Mouse (Mus musculus): ENCODE data around the gene Slc35d3. TPM values are rescaled to one million over a fixed set of nuclear protein-coding genes. Genes with fewer than 3 reads are reported as not detected.

The Slc35d3 gene
- polyA plus RNA-seq, 1 experiment from 2014 or later, result 2.8 TPM

DNA sequence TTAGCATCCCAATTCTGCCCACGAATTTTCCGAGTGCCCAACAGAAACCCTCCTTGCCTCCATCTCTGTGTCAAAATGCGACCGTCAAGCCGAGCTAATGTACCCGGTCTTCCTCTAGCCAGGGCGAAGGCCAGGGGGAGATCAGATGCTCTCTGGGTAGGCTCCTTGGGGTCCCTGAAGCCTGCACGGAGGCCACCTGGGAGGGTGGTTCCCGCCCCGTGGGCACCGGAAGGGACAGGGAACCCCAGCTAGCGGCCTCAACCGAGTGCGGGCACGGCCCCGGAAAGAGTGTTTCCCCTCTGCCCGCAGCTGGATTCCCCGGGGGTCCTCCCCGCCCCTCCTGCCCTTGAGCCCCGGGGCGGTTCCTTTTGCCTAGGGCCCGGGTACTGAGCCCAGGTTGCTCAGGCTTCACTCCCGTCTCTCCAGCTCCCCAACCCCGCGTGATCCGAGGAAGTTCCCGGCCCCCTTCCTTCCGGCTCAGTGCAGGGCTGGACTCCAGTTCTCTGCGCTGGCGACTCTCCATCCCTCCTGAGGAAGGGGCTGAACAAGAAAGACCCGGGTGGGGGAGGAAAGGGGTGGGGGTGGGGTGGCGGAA is 1.4 kb downstream of the Slc35d3 start:
- Histone ChIP-seq H3K9ac (replicated peaks; ENCODE audit: low read depth, low read length) (peak overlapping the region; percentile 50; the same call in 1 of the 2 replicates), H3K27ac (ENCODE audit: low read depth, low read length) (no peak overlapping the region), H3K4me3 (ENCODE audit: low read depth, low read length) (peak overlapping the region; percentile 59), H3K9me3 (ENCODE audit: control insufficient read depth, low read length) (no peaks in the 10 kb centered on the region), H3K27me3 (ENCODE audit: control insufficient read depth, insufficient read depth, low read length) (peaks cover 46% of the 10 kb centered on the region), H3K36me3 (ENCODE audit: control insufficient read depth, insufficient read depth, low read length) (no peaks in the 10 kb centered on the region), H3K4me2 (ENCODE audit: low read depth, low read length) (peak overlapping the region; percentile 100), H3K4me1 (ENCODE audit: control insufficient read depth, insufficient read depth, low read length) (peaks cover 21% of the 10 kb centered on the region; the same call in 1 of the 2 replicates)
- 1% methylated on average over 31 of the region's 32 CpGs for WGBS
- peak; percentile 57 for ATAC-seq (ENCODE audit: low read depth)

DNA sequence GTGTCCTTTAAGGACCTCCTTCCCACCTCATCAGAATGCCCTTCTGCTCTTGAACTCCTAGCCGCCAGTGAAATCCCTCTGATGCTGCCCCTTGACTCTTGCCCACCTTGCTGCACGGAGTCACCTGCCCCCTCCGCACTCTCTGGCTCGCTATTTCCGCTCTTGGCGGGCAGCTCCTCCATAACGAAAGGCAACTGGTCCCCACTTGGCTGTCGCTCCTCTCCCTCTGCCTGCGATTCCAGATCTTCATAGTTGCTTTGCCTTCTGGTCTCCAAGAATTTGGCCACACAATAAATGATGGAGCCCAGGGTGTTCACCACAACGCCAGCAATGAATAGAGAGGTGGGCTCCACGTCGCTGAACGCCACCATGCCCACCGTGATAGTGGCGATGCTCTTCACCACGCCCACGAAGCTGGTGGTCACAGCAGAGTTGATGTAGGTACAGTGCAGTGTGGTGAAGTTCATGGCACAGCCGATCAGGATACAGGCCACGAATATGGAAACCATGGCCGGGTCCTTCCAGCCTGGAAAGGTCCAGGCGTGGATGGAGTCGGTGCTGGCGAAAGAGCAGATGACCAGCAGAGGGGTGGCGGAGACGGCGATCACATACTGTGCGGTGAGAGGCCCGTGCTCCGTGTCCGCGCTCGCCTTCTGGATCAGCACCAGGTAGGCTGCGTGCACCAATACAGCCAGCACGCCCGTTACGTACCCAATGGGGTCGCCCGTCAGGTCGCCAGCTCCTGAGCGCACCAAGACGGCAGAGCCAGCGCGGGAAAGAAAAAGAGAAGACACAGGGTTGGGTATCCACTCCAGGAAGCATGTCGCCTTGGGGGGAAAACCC is 2.1 kb downstream of the Slc35d3 start:
- Histone ChIP-seq H3K9me3 (ENCODE audit: control insufficient read depth, low read length) (no peaks in the 10 kb centered on the region), H3K27ac (ENCODE audit: low read depth, low read length) (no peak overlapping the region), H3K36me3 (ENCODE audit: control insufficient read depth, insufficient read depth, low read length) (no peaks in the 10 kb centered on the region), H3K9ac (replicated peaks; ENCODE audit: low read depth, low read length) (no peak overlapping the region), H3K27me3 (ENCODE audit: control insufficient read depth, insufficient read depth, low read length) (peaks cover 46% of the 10 kb centered on the region), H3K4me3 (ENCODE audit: low read depth, low read length) (peak overlapping the region; percentile 59), H3K4me1 (ENCODE audit: control insufficient read depth, insufficient read depth, low read length) (peaks cover 21% of the 10 kb centered on the region; the same call in 1 of the 2 replicates), H3K4me2 (ENCODE audit: low read depth, low read length) (peak overlapping the region; percentile 100)
- ATAC-seq (ENCODE audit: low read depth), result no peak
- WGBS, result 6% methylated on average over 44 of the region's 44 CpGs

DNA sequence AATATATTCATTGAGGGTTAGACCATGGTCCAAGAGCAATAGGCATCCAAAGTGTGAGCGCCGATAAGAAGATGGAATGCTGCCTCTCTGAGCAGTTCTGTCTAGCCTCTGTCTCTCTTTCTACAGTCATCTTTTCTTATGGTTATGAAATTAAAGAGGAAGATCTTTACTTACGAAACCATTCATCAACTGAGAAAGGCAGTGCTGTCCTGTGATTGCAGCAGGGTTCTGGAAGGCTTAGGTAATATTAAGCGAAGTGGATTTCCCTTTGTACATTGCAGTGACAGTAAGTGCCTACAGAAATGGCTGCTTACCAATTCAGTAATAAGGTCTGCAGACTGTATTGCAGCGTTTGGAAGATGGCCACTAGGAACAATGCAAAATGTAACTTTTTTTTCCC is 11.4 kb downstream of the Slc35d3 start:
- no peak overlapping the region for H3K27ac ChIP-seq (ENCODE audit: low read depth, low read length)
- WGBS, result 91% methylated on average over 5 of the region's 5 CpGs
- no peaks in the 10 kb centered on the region for H3K4me1 ChIP-seq (ENCODE audit: control insufficient read depth, insufficient read depth, low read length)
- no peak overlapping the region for H3K4me2 ChIP-seq (ENCODE audit: low read depth, low read length)
- H3K36me3 ChIP-seq (ENCODE audit: control insufficient read depth, insufficient read depth, low read length), result no peaks in the 10 kb centered on the region
- no peak overlapping the region for H3K9ac ChIP-seq (replicated peaks; ENCODE audit: low read depth, low read length)
- no peaks in the 10 kb centered on the region for H3K9me3 ChIP-seq (ENCODE audit: control insufficient read depth, low read length)
- H3K27me3 ChIP-seq (ENCODE audit: control insufficient read depth, insufficient read depth, low read length), result no peaks in the 10 kb centered on the region
- ATAC-seq (ENCODE audit: low read depth), result no peak
- no peak overlapping the region for H3K4me3 ChIP-seq (ENCODE audit: low read depth, low read length)

DNA sequence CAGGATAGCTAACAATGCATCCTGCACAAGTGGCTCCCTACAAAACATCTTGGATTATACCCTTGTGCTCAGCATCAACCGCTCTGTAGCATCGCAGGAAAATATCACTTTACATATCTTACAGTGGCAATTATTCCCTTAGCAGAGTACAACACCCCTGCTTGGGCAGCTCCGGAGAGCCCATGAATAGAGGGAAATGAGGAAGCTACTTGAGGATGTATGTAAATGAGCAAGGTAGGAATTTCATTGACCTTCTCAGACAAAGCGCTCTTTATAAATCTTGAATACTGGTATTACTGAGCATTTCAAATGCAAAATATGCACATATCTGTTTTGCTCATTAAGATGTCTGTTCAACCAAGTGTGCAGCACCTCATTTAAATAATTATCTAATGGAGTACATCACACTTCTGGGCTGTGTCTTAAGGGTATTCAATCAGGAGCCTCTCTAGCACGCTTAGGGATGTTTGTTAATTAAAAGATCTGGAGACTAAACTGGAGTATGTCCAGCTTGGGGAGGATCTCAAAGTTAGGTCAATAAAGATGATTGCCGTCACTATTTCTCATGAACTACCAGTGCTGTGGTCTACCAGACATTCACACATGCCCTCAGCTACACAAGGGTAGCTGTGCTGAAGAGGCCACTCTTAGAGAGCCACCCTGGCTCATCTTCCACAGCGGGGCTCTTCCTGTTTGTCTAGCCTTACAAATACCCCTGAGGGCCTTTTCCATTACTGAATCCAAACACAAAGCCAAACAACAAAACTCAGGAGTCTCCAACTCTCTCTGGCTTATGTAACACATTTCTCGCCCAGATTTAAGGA is 15.2 kb downstream of the Slc35d3 start:
- Histone ChIP-seq H3K36me3 (ENCODE audit: control insufficient read depth, insufficient read depth, low read length) (no peaks in the 10 kb centered on the region), H3K4me3 (ENCODE audit: low read depth, low read length) (no peak overlapping the region), H3K27ac (ENCODE audit: low read depth, low read length) (no peak overlapping the region), H3K4me2 (ENCODE audit: low read depth, low read length) (no peak overlapping the region), H3K4me1 (ENCODE audit: control insufficient read depth, insufficient read depth, low read length) (no peaks in the 10 kb centered on the region), H3K9me3 (ENCODE audit: control insufficient read depth, low read length) (no peaks in the 10 kb centered on the region), H3K9ac (replicated peaks; ENCODE audit: low read depth, low read length) (no peak overlapping the region), H3K27me3 (ENCODE audit: control insufficient read depth, insufficient read depth, low read length) (no peaks in the 10 kb centered on the region)
- whole genome bisulfite sequencing, result 70% methylated on average over 8 of the region's 8 CpGs
- ATAC-seq (ENCODE audit: low read depth), result peak; percentile 14; the same call in 1 of the 2 replicates

DNA sequence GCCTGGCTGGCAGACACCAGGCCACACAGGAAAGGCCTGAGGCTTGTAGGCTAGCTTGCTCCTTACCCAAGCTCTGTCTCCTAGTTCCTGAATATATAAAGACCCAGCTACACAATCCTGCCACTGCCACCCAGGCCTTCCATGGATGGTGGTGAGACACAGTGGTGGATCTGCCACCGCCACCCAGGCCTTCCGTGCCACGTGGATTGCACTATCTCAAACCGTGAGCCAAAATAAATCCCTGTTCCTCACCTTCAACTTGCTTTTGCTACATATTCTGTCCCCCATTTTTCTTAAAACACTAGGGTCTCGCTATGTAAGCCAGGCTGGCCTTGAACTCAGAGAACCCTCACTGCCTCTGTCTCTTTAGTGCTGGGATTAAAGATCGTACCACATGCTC is 17.0 kb downstream of the Slc35d3 start:
- Histone ChIP-seq H3K27ac (ENCODE audit: low read depth, low read length) (no peak overlapping the region), H3K9me3 (ENCODE audit: control insufficient read depth, low read length) (no peaks in the 10 kb centered on the region), H3K4me2 (ENCODE audit: low read depth, low read length) (no peak overlapping the region), H3K27me3 (ENCODE audit: control insufficient read depth, insufficient read depth, low read length) (no peaks in the 10 kb centered on the region), H3K4me3 (ENCODE audit: low read depth, low read length) (no peak overlapping the region), H3K4me1 (ENCODE audit: control insufficient read depth, insufficient read depth, low read length) (no peaks in the 10 kb centered on the region), H3K36me3 (ENCODE audit: control insufficient read depth, insufficient read depth, low read length) (no peaks in the 10 kb centered on the region), H3K9ac (replicated peaks; ENCODE audit: low read depth, low read length) (no peak overlapping the region)
- ATAC-seq (ENCODE audit: low read depth), result no peak
- WGBS, result 99% methylated on average over 6 of the region's 6 CpGs

DNA sequence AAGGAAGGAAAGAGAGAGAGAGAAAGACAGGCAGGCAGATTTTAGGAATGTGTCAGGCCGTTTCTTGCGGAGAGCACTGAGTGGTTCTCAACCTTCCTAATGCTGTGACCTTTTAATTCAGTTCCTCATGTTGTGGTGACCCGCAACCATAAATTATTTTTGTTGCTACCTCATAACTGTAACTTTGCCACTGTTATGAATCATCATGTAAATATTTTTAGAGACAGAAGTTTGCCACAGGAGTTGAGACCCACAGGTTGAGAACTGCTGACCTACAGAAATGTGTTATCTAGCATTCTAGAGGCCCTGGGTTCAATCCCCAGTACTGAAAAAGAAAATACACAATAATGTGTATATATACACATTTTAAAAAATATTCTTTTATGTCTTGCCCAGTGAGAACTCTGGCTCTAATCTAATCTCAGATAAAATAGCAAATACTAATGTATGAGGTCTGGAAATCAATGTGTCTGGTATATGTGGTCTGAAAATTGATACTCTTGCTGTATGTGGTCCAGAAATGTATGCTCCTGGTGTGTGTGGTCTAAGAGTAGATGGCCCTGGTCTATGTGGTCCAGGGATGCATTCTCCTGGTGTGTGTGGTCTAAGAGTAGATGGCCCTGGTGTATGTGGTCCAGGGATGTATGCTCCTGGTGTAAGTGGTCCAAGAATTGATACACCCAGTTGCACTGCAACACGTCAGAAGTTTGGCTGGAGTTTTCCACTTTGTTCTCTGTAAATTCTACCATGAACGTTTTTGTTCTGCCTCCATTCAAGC is 20.0 kb downstream of the Slc35d3 start:
- H3K4me3 ChIP-seq (ENCODE audit: low read depth, low read length), result no peak overlapping the region
- no peak for ATAC-seq (ENCODE audit: low read depth)
- no peak overlapping the region for H3K9ac ChIP-seq (replicated peaks; ENCODE audit: low read depth, low read length)
- H3K27ac ChIP-seq (ENCODE audit: low read depth, low read length), result no peak overlapping the region
- H3K9me3 ChIP-seq (ENCODE audit: control insufficient read depth, low read length), result no peaks in the 10 kb centered on the region
- H3K4me1 ChIP-seq (ENCODE audit: control insufficient read depth, insufficient read depth, low read length), result no peaks in the 10 kb centered on the region
- WGBS, result 87% methylated on average over 5 of the region's 5 CpGs
- no peaks in the 10 kb centered on the region for H3K36me3 ChIP-seq (ENCODE audit: control insufficient read depth, insufficient read depth, low read length)
- H3K4me2 ChIP-seq (ENCODE audit: low read depth, low read length), result no peak overlapping the region
- H3K27me3 ChIP-seq (ENCODE audit: control insufficient read depth, insufficient read depth, low read length), result no peaks in the 10 kb centered on the region

DNA sequence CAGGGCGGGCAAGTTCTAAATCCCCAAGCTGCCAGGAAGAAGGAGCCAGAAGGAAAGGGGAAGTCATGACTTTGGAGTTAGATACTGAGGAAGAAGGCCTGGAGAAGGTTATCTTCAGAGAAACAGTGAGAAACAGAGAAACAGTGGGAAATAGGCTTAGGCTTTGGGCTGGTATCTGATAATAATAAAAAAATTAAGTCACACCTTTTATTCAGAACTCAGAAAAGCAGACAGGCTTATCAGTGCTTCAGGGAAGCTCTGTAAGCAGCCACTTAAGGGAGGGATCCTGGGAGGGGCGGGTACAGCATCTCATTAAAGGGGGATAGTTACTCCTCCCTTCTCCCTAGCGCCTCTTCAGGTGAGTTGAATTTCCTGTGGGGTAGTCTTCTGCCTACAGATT is 30.3 kb downstream of the Slc35d3 start:
- Histone ChIP-seq H3K4me1 (ENCODE audit: control insufficient read depth, insufficient read depth, low read length) (no peaks in the 10 kb centered on the region), H3K4me3 (ENCODE audit: low read depth, low read length) (no peak overlapping the region), H3K27ac (ENCODE audit: low read depth, low read length) (no peak overlapping the region), H3K9ac (replicated peaks; ENCODE audit: low read depth, low read length) (no peak overlapping the region), H3K36me3 (ENCODE audit: control insufficient read depth, insufficient read depth, low read length) (no peaks in the 10 kb centered on the region), H3K9me3 (ENCODE audit: control insufficient read depth, low read length) (no peaks in the 10 kb centered on the region), H3K4me2 (ENCODE audit: low read depth, low read length) (no peak overlapping the region), H3K27me3 (ENCODE audit: control insufficient read depth, insufficient read depth, low read length) (no peaks in the 10 kb centered on the region)
- no peak for ATAC-seq (ENCODE audit: low read depth)
- WGBS, result 67% methylated on average over 3 of the region's 3 CpGs

DNA sequence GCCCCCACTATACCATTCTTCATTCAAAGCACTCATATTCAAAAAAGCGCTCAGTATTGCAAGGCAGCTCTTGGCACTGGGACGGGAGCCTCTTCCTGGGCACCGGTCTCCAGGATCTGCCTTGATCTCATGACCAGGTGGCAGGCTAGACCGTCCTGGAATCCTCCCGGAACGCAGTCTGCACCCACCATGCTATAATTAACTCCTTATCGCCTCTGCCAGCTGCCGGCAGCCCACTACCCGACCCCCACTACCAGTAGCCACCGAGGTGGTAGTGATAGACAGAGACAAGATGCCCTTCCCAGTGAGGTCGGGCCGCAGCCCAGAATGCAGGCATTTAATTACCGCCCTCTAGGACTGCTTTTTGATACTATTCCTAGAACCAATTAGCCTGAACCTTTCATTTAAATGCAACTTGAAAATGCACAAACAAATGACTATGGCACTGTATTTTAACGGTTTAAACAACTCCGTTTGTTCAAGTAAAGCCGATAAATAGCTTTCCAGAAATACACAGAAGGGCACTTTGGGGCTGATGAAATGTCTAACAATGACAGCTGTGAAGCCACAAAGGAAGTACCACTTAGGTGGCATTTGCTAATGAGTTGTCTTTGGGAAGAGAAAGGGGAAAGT is 32.4 kb downstream of the Slc35d3 start:
- Histone ChIP-seq H3K4me1 (ENCODE audit: control insufficient read depth, insufficient read depth, low read length) (no peaks in the 10 kb centered on the region), H3K9ac (replicated peaks; ENCODE audit: low read depth, low read length) (no peak overlapping the region), H3K4me3 (ENCODE audit: low read depth, low read length) (no peak overlapping the region), H3K36me3 (ENCODE audit: control insufficient read depth, insufficient read depth, low read length) (no peaks in the 10 kb centered on the region), H3K9me3 (ENCODE audit: control insufficient read depth, low read length) (no peaks in the 10 kb centered on the region), H3K27ac (ENCODE audit: low read depth, low read length) (no peak overlapping the region), H3K4me2 (ENCODE audit: low read depth, low read length) (no peak overlapping the region), H3K27me3 (ENCODE audit: control insufficient read depth, insufficient read depth, low read length) (no peaks in the 10 kb centered on the region)
- 62% methylated on average over 16 of the region's 16 CpGs for WGBS
- no peak for ATAC-seq (ENCODE audit: low read depth)

Data from neural tube, embryonic 14.5 days (tissue).